Mouse (Mus musculus) right cerebral cortex, postnatal 10 days (tissue): ENCODE measurements around the gene Cwc22.

Experiments used
- DNase-seq, 2 experiments: peaks; one replicate each; pipeline ENCODE4 v3.0.0; 2021; ENCODE audit warnings: low spot score in 2 of 2

The Cwc22 gene

GRCm38 (mm10) chr2:77969956-77970355 lies 23.8 kb upstream of the Cwc22 start:
- DNase-seq, result no peak

- DNase-seq, result no peak
Measured at GRCm38 (mm10) chr2:77962450-77963193, 16.4 kb upstream of the Cwc22 start.

- DNase-seq, result no peak
Measured at GRCm38 (mm10) chr2:77961256-77961655, 15.1 kb upstream of the Cwc22 start.

GRCm38 (mm10) chr2:77960711-77961110 lies 14.5 kb upstream of the Cwc22 start:
- DNase-seq, result no peak

- no peak for DNase-seq
Measured at GRCm38 (mm10) chr2:77959341-77959740, 13.2 kb upstream of the Cwc22 start.

- no peak for DNase-seq
Measured at GRCm38 (mm10) chr2:77951415-77951913, 5.3 kb upstream of the Cwc22 start.

GRCm38 (mm10) chr2:77950111-77950510 lies 3.9 kb upstream of the Cwc22 start:
- DNase-seq, result no peak

GRCm38 (mm10) chr2:77949521-77949920 lies 3.3 kb upstream of the Cwc22 start:
- no peak for DNase-seq

GRCm38 (mm10) chr2:77948921-77949320 lies 2.7 kb upstream of the Cwc22 start:
- no peak for DNase-seq

GRCm38 (mm10) chr2:77948126-77948525 lies 2.0 kb upstream of the Cwc22 start:
- DNase-seq, result no peak

GRCm38 (mm10) chr2:77947161-77947870 lies 1.1 kb upstream of the Cwc22 start:
- DNase-seq, result no peak

- DNase-seq, result no peak
Measured at GRCm38 (mm10) chr2:77944860-77945595, 1.1 kb downstream of the Cwc22 start.

- DNase-seq, result no peak
Measured at GRCm38 (mm10) chr2:77944281-77944680, 1.9 kb downstream of the Cwc22 start.

GRCm38 (mm10) chr2:77941944-77942343 lies 4.2 kb downstream of the Cwc22 start:
- DNase-seq, result no peak

GRCm38 (mm10) chr2:77938317-77938716 lies 7.9 kb downstream of the Cwc22 start:
- DNase-seq, result no peak

- no peak for DNase-seq
Measured at GRCm38 (mm10) chr2:77937818-77938217, 8.4 kb downstream of the Cwc22 start.

- DNase-seq, result no peak
Measured at GRCm38 (mm10) chr2:77934138-77934537, 12.0 kb downstream of the Cwc22 start.

GRCm38 (mm10) chr2:77933630-77934029 lies 12.5 kb downstream of the Cwc22 start:
- no peak for DNase-seq

- DNase-seq, result no peak
Measured at GRCm38 (mm10) chr2:77931958-77932357, 14.2 kb downstream of the Cwc22 start.

GRCm38 (mm10) chr2:77928352-77928751 lies 17.8 kb downstream of the Cwc22 start:
- DNase-seq, result no peak

- DNase-seq, result no peak
Measured at GRCm38 (mm10) chr2:77926468-77926867, 19.7 kb downstream of the Cwc22 start.

- DNase-seq, result no peak
Measured at GRCm38 (mm10) chr2:77925997-77926396, 20.2 kb downstream of the Cwc22 start.
